Mouse (Mus musculus): ENCODE measurements around the gene Efcc1. TPM values are rescaled to one million over a fixed set of nuclear protein-coding genes. Genes with fewer than 3 reads are reported as not detected.

Efcc1 gene
- total and polyA plus RNA-seq, 2 experiments = 0.65 to 0.86 TPM

GRCm38 (mm10) chr6:87789791-87790190 is 59.1 kb downstream of the Efcc1 start:
- H3K9ac ChIP-seq (ENCODE audit: low read depth, low read length) = no peak overlapping the region
- no peaks in the 10 kb centered on the region for H3K79me2 ChIP-seq (ENCODE audit: control insufficient read depth, insufficient read depth, low read length)
- H3K36me3 ChIP-seq (ENCODE audit: control insufficient read depth, insufficient read depth, low read length) = peaks cover 10% of the 10 kb centered on the region; the same call in 1 of the 2 replicates
- TF ChIP-seq CTCF (IDR thresholded peaks at IDR 0.05; ENCODE audit: low read depth, low read length) (no peak), POLR2A (IDR thresholded peaks at IDR 0.05; ENCODE audit: extremely low read depth, insufficient read depth, low read length) (no peak)
- H3K27ac ChIP-seq (replicated peaks; ENCODE audit: insufficient read depth, low read depth, low read length) = peak overlapping the region; percentile 41
- H3K4me1 ChIP-seq (ENCODE audit: control insufficient read depth, insufficient read depth, low read length) = peaks cover 33% of the 10 kb centered on the region
- H3K27me3 ChIP-seq (ENCODE audit: control insufficient read depth, insufficient read depth, low read length) = no peaks in the 10 kb centered on the region
- DNase-seq (ENCODE audit: extremely low read depth, low read depth, low spot score) = peak; percentile 79
- 14% methylated on average over 6 of the region's 6 CpGs for WGBS
- no peak overlapping the region for H3K4me3 ChIP-seq (ENCODE audit: insufficient read depth, low read depth, low read length)

DNA sequence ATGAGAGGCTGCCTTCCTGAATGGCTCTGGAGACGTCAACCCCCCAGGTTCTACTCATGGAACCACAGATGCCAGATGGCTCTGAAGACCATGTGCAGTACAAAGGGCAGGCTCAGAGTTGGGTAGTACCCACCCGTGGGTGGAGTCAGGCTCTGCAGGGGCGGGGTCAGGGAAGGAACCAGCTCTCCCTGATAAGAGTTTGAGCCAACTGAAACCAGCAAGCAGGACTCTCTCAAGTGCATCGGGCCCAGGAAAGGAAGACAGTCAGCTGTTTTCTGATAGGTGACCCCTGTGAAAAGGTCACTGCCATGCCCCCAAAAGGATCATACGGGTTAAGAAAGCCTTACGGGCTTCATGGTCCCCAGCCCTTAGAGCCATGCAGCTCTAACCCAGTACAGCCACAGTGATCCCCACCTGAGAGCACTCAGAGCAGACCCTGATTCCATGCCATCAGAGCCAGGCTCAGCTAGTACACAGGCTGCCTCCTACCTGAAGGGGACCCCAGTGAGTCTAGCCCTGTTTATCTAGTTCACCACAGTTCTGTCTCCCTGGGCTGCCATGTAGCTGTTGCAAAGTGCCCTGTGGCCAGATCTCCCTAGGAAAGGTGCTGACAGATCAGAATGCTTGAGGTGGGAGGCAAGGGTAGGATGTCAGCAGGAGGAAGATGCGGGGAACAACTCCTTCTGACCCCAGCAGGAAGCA is 60.3 kb downstream of the Efcc1 start:
- Histone ChIP-seq H3K4me3 (ENCODE audit: insufficient read depth, low read depth, low read length) (no peak overlapping the region), H3K79me2 (ENCODE audit: control insufficient read depth, insufficient read depth, low read length) (no peaks in the 10 kb centered on the region), H3K36me3 (ENCODE audit: control insufficient read depth, insufficient read depth, low read length) (peaks cover 10% of the 10 kb centered on the region; the same call in 1 of the 2 replicates), H3K9ac (ENCODE audit: low read depth, low read length) (no peak overlapping the region), H3K27ac (replicated peaks; ENCODE audit: insufficient read depth, low read depth, low read length) (peak overlapping the region; percentile 41), H3K27me3 (ENCODE audit: control insufficient read depth, insufficient read depth, low read length) (no peaks in the 10 kb centered on the region), H3K4me1 (ENCODE audit: control insufficient read depth, insufficient read depth, low read length) (peaks cover 37% of the 10 kb centered on the region)
- TF ChIP-seq POLR2A (IDR thresholded peaks at IDR 0.05; ENCODE audit: extremely low read depth, insufficient read depth, low read length) = no peak
- TF ChIP-seq CTCF (IDR thresholded peaks at IDR 0.05; ENCODE audit: low read depth, low read length) = no peak
- 48% methylated on average over 7 of the region's 7 CpGs for WGBS
- peak; percentile 70 for DNase-seq (ENCODE audit: extremely low read depth, low read depth, low spot score)

DNA sequence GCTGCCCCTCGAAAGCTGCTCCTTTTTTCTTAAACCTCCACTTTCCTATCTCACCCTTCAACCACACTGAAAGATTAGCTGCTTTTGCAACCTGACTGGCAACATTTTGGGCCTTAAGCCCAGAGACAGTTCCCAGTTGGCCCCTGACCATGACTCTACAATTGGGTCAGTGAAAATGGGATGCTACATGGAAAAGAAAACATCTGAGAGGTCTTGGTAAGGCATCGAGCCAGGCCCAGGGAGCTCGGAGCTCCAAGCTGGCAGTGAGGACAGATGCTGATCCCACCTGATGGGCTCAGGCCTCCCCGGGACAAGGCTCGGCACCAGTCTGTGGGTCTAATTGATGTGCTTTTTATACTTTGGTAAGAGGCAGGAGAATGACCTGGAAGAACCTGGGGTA is 61.2 kb downstream of the Efcc1 start:
- Histone ChIP-seq H3K4me3 (ENCODE audit: insufficient read depth, low read depth, low read length) (no peak overlapping the region), H3K9ac (ENCODE audit: low read depth, low read length) (no peak overlapping the region), H3K27me3 (ENCODE audit: control insufficient read depth, insufficient read depth, low read length) (no peaks in the 10 kb centered on the region), H3K4me1 (ENCODE audit: control insufficient read depth, insufficient read depth, low read length) (peaks cover 42% of the 10 kb centered on the region), H3K27ac (replicated peaks; ENCODE audit: insufficient read depth, low read depth, low read length) (no peak overlapping the region), H3K36me3 (ENCODE audit: control insufficient read depth, insufficient read depth, low read length) (peaks cover 10% of the 10 kb centered on the region; the same call in 1 of the 2 replicates), H3K79me2 (ENCODE audit: control insufficient read depth, insufficient read depth, low read length) (0 out of 2 replicates have a peak, but pooled peaks cover 3% of the 10 kb centered on the region)
- TF ChIP-seq POLR2A (IDR thresholded peaks at IDR 0.05; ENCODE audit: extremely low read depth, insufficient read depth, low read length) (no peak), CTCF (IDR thresholded peaks at IDR 0.05; ENCODE audit: low read depth, low read length) (no peak)
- 49% methylated on average over 5 of the region's 5 CpGs for WGBS
- peak; percentile 74 for DNase-seq (ENCODE audit: extremely low read depth, low read depth, low spot score)

DNA sequence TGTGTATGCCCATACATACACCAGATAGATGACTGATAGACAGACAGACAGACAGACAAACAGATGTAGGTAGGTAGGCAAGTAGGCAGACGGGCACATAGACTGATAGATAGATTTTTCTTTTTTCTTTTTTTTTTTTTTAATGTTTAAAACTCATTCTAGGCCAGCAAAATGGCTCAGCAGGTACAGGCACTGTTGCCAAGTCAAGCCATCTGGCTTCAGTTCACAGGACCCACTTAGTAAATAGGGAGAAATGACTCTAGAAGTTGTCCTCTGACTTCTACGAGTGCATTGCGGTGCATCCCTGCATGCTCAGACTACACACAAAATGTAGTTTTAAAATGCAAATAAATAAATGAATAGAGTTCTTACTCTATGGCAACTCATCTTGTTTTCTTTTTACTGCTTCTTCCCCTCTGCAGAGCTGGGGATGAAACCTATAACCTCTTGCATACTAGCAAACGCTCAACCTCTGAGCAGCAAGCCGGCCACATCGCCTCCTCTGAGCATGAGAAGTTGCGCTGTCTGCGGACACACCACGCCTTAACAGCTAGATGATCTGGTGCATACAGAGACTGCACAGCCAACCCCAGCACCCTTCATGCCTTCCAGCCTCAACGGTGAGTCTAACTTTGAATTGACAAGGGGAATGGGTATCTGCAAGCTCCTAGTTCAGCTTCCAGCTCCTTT is 63.3 kb downstream of the Efcc1 start:
- DNase-seq (ENCODE audit: extremely low read depth, low read depth, low spot score) = no peak
- H3K79me2 ChIP-seq (ENCODE audit: control insufficient read depth, insufficient read depth, low read length) = peaks cover 7% of the 10 kb centered on the region; the same call in 1 of the 2 replicates
- TF ChIP-seq CTCF (IDR thresholded peaks at IDR 0.05; ENCODE audit: low read depth, low read length) = no peak
- no peak for TF ChIP-seq POLR2A (IDR thresholded peaks at IDR 0.05; ENCODE audit: extremely low read depth, insufficient read depth, low read length)
- H3K9ac ChIP-seq (ENCODE audit: low read depth, low read length) = no peak overlapping the region
- WGBS = 77% methylated on average over 10 of the region's 10 CpGs
- no peak overlapping the region for H3K4me3 ChIP-seq (ENCODE audit: insufficient read depth, low read depth, low read length)
- H3K27me3 ChIP-seq (ENCODE audit: control insufficient read depth, insufficient read depth, low read length) = no peaks in the 10 kb centered on the region
- peaks cover 10% of the 10 kb centered on the region; the same call in 1 of the 2 replicates for H3K36me3 ChIP-seq (ENCODE audit: control insufficient read depth, insufficient read depth, low read length)
- H3K27ac ChIP-seq (replicated peaks; ENCODE audit: insufficient read depth, low read depth, low read length) = no peak overlapping the region
- H3K4me1 ChIP-seq (ENCODE audit: control insufficient read depth, insufficient read depth, low read length) = peaks cover 58% of the 10 kb centered on the region

- Histone ChIP-seq H3K4me3 (ENCODE audit: insufficient read depth, low read depth, low read length) (no peak overlapping the region), H3K36me3 (ENCODE audit: control insufficient read depth, insufficient read depth, low read length) (peaks cover 10% of the 10 kb centered on the region; the same call in 1 of the 2 replicates), H3K27me3 (ENCODE audit: control insufficient read depth, insufficient read depth, low read length) (no peaks in the 10 kb centered on the region), H3K9ac (ENCODE audit: low read depth, low read length) (no peak overlapping the region), H3K27ac (replicated peaks; ENCODE audit: insufficient read depth, low read depth, low read length) (no peak overlapping the region), H3K4me1 (ENCODE audit: control insufficient read depth, insufficient read depth, low read length) (peaks cover 49% of the 10 kb centered on the region), H3K79me2 (ENCODE audit: control insufficient read depth, insufficient read depth, low read length) (peaks cover 15% of the 10 kb centered on the region)
- 46% methylated on average over 6 of the region's 6 CpGs for WGBS
- peak; percentile 76 for DNase-seq (ENCODE audit: extremely low read depth, low read depth, low spot score)
- TF ChIP-seq POLR2A (IDR thresholded peaks at IDR 0.05; ENCODE audit: extremely low read depth, insufficient read depth, low read length) (no peak), CTCF (IDR thresholded peaks at IDR 0.05; ENCODE audit: low read depth, low read length) (no peak)
These were observed 64.9 kb downstream of the Efcc1 start for GRCm38 (mm10) chr6:87795385-87796150.

Measured in liver, adult 2 months (tissue).